Mouse (Mus musculus) cerebellum, postnatal 4 days (tissue): ENCODE data around the gene Lrrc57.
"Not testable (repeated sequence)": the region's sequence is repeated elsewhere in the genome, so short reads cannot be mapped to it uniquely, and the experiment has no call there.

Experiments
- DNase-seq, 2 experiments: peaks; one replicate each; pipeline ENCODE4 v3.0.0; 2022; ENCODE audit warnings: low spot score in 2 of 2, mixed read lengths in 1 of 2

Lrrc57 gene

DNA sequence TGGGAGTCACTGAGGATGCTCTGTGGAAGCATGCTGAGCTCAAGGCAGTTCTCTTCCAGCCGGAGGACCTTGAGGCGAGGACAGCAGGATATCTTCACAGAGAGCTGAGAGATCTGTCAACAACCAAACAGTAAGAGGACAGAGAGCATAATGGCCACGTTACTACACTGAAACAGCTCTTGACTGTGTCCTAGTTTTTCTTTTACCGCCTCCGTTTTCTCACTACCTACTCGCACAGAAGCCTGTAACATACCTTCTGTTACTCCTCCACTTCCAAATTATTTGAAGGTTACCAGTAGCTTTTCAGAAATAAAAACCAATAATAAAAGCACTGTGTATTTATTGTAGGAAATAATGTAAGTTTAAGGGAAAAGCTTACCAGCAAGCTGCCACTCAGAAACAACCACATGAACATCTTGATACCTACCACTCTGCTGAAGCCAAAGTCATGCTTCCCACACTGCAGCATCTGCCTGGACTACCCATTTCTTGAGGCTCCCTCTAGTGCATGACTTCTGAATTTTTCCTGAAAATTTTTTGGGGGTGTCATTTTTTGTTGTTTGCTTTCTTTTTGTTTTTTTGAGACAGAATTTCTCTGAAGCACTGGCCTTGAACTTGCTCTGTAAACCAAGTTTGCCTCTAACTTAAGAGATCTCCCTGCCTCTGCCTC is 3.2 kb downstream of the Lrrc57 start:
- DNase-seq, result no peak

DNA sequence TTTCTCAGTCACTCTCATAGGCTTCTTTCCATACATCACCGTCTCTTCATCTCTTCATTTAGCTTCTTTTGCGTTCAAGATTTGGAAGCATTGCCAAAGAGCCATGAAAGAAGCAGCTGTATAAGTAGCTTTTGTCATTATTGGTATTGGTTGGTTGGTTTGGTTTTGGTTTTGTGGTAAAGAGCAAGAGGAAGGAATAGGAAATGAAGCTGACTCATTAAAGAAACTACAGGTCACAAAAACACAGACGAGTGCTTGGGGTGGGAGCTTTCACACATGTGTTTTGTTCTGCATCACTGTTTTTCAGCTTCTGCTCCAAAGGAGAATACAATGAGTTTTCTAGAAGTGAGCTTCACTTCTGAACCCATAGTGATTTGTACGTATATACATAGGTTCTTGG is 9.8 kb downstream of the Lrrc57 start:
- DNase-seq, result no peak

DNA sequence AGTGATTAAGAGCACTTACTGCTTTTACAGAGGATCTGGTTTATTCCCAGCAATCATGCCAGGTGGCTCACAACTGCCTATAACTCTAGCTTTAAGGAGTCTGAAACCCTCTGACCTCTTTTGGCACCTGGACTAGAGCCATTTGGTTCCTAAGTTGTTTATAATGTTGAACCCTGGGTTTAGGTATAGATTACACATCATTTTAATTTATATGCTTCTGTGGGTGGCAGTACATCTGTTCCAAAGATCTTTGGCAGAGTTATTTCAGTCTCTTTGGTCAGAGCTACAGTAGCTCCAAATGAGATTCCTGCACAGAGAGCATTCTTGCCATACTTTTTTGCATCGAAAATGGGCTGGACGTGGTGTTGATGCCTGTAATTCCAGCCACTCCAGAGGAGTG is 11.6 kb downstream of the Lrrc57 start:
- DNase-seq, result no peak

DNA sequence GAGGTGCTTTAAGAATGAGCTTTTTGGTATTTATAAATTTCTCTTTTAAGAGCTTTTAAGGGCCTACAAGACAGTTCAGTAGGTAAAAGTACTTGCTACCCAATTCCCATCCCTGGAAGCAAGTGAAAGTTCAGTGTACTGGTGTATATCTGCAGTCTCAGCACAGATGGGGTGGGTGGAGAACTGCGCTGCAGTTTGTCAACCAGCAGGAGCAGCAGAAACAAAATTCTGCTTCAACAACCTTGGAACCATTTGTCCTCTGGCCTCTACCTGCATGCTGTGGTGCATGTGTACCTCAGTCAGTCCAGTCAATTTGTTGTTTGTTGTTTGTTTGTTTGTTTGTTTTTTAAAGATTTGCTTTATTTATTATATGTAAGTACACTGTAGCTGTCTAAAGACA is 17.1 kb downstream of the Lrrc57 start:
- no peak for DNase-seq

DNA sequence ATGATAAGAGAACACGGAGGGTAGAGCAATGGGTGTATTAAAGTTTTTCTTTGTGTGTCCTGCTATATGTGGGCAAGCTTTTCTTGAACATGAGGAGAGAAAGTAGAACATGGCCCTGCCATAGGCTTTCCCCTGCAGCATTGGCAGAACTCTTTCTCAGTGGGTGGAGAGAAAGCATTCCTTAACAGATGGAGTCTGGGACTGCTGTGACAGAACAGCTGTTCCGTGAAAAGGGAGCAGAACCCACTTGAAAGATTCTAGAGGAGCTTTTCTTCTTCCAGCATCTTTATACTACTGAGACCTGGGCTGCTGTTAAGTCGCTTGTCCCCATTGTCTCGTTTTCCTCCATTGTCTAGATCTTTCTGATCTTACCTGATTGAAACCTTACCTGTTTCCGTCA is 19.6 kb downstream of the Lrrc57 start:
- no peak for DNase-seq

DNA sequence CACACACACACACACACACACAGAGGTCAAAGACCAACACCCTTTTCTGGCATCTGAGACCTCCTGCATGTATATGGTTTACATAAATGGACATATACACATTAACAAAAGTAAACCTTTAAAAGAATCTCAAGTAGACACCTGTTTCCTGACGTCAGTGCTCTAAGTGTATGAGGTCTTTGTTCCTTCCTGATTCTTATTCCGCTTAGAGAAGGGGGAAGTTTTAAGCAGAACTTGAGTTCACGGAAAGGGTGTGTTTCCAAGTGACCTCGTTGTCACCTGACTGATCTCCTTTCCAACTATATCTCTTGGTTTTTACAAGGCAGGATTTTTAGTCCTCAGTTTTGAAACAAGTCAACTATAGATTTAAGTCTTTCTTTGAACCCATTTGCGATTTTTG is 31.0 kb downstream of the Lrrc57 start:
- DNase-seq, result no peak

DNA sequence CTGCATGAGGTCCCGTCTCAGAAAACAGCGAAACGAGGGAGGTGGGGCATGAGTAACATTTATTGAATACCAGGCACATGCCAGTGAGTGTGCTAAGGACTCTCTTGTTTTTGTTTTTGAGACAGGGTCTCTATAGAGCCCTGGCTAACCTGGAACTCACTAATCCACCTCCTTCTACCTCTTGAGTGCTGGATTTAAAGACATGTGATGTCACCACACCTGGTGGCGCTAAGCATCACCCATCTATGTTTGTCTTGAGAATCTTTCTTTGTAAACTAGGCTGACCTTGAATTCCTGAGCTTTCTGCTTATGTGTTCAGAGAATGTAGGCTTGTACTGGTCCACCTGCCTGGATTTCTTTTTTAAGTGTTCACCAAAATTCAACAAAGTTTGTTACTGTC is 31.5 kb downstream of the Lrrc57 start:
- no peak for DNase-seq

DNA sequence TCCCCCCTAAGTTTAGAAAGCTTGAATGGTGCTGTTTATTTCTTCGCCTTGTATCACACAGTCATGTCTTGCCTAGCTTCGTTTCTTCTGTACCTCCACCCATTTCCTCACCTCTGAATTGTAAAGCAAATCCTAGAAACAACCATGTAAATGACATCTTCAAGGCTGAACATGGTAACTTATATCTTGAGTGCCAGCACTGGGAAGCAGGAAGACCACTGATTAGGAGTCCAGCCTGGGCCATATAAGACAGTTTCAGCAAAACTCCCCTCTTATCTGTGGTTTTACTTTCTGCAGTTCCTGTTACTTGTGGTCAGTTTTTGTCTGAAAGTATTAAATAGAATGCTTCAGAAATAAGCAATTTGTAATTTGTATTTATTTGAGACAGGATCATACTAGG is 33.3 kb downstream of the Lrrc57 start:
- DNase-seq, result no peak

DNA sequence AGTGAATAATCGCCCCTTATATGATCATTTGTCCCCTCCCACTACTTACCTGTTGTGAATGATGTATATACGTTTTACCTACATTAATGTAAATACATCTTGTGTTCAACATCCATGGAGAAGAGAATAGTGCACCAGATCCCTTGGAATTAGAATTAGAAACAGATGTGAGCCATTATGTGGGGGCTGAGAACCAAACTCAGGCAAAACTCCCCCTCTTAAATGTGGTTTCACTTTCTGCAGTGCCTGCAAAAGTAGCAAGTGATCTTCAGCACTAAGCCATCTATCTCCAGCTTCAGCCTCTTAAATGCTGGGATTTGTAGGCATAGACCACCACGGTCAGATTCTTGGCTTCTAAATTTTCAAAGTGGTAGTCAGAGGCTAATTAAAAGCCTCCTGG is 34.2 kb downstream of the Lrrc57 start:
- no peak for DNase-seq

DNA sequence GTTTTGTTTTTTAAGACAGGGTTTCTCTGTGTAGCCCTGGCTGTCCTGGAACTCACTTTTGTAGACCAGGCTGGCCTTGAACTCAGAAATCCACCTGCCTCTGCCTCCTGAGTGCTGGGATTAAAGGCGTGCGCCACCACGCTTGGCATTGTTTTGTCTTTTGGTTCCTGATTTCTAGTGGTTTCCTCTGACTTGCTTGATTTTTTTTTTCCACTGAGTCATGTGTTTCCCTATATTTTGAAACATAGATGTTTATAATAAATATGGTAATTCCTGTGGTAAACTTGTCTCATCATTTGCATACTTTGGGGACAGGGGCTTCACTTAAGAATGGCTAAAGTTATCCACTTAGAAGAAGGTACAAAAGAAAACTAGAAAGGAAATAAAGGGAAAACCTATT is 37.2 kb downstream of the Lrrc57 start:
- not testable (repeated sequence) for DNase-seq

DNA sequence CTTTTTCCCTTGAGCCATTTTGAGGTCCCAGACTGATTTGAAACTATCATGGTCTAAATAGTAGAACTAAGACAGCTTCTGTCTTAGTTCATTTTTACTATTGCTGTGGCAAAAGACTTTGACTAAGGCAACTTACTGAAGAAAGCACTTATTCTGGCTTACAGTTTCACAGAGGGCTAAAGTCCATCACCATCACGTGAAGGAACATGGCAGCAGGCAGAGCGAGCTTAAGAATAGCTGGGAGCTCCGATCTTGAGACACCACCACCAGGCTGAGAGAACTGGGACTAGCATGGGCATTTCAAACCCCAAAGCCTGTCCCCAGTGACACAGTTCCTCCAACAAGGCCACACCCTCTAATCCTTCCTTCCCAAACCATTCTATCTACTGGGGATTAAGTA is 38.2 kb downstream of the Lrrc57 start:
- DNase-seq, result no peak

DNA sequence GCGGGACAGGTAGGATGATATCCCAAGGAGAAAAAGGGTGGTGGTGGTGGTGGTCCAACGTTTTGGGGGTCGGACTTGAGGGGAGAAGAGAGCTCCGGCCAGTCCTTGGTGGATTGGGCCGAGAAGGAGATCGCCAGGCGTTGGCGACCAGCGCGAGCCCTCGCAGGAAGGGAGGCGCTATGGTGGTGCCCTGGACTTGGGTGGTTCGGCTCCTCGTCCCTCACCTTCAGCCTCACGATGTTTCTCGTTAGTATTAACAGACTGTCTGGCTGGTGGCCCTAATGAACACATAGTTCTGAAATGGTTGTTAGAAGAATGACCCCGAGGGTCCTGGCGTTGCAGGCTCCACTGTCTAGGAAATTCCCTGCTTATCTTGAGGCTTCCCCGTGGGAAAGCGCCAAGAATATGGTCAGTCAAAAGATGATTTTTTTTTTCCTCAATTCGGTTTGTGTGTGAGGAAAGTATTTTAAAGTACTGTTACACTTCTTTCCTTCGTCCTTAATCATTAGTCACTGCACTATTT is 41.5 kb downstream of the Lrrc57 start:
- DNase-seq, result no peak

DNA sequence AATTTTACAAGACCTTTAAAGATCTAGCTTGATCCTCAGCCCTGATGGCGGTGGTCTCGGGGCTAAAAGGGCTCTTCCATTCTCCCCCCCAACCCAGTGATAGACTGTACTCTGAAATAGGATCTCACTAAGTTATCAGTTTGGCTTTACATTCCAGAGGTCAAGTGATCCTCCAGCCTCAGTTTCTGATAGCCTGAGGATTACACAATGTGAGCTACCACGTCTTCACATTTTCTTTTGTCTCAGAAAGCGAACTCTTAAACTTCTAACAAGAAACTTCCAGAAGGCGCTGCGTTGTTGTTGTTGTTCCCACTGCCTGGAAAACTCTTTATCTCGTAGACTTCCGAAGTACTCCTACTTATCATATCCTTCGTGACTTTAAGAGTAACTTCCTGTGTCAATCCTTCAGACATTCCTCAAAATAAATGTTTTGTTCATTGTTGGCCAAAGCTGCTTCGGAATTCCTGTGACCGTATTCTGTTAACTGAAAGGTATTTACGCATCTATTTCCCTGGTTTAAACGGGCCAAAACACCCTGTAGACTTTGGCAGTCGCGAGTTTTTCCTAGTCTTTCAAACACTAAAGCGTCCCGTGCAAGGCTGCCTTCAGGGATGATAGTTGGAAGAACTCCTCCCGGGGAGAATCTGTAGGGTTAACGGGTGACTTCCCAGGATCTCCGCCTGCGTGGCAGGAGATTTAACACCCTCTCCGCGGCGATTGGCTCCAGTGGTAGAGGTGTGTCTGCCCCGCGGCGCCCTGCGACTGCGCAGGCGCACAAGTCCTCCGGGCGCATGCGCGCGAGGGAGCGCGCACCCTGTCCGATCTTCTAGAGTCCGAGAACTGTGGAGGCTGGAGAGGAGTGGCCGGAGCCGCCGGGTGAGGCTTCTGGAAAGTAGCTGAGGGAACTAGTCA is 42.2 kb downstream of the Lrrc57 start, which contains the start of gene Snap23:
Snap23 (plus strand) TSS at position 786 of the 912 bp plus-strand sequence.
- peak; percentile 85 to 94 for DNase-seq

DNA sequence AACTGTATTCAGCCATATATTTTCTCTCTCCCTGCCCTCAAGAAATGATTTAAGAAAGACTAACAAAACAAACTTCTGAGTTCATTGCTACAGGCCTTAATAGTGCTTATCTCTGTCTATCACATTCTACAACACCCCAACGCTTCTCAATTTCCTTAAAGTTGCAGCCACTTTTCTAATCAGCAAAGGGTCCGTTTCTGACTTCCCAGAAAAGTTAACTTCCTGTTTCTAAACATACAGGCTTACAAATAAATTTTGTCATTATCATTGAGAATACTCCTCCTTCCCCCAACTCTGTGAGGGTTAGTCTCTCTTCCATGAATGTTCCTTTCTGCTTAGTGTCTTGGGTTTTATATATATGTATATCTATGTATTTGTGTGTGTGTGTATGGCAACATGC is 44.0 kb downstream of the Lrrc57 start:
- no peak for DNase-seq

DNA sequence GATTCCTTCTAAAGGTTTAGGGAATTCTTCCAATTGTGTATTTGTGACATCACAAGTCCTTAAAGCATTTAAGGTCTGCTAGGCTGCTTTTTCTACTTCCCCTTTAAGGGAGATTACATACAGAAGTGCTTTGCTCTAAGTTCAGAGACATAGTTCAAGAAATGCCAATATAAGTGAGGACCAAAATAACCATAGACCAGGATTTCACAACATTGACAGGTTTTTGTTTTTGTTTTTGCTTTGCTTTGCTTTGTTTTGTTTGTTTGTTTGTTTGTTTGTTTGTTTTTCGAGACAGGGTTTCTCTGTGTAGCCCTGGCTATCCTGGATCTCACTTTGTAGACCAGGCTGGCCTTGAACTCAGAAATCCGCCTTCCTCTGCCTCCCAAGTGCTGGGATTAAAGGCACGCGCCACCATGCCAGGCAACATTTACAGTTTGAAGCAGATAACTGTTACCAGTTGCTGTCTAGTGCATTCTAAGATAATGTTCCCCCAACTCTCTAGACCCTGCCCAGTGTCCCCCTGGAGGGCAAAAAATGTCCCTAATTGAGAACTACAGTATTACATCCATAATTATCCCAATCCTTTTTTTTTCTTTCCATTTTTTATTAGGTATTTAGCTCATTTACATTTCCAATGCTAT is 44.7 kb downstream of the Lrrc57 start:
- DNase-seq, result not testable (repeated sequence)

DNA sequence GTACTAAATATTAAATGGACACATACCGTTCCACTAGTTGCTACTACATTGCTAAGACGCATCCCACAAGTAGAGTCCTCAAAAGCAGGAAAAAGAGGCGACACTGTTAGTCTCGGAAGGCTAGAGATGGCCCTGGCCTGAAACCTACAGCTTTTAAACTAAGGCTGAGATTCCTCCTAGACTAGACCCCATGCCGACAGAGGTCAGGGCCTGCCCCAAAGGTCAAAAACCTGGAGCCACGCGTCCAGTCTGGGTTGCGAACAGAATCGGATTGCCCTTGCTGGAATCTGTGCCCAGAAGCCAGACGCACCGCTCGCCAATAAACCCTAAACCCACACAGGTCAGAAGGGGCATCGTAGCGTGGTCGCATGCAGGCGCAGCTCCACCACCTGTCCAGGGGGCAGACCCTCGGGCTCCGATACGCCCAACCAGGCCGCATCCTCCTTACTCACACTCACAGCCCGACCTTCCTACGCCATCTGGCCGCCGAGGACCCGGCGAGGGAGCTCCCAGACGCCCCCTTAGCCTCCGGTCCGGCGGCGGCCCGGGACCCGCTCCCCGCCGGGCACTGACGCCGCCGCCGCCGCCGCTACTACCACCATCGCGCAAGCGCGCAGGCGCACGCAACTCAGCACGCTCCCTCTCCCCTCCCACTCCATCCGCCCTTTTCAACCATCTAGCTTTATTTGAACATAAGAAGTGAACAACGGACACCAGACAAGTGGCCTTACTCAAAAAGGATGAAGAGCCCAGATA is 45.9 kb downstream of the Lrrc57 start, which contains the start of gene Zfp106:
Zfp106 (minus strand) TSS at position 609 of the 756 bp plus-strand sequence.
- peak; percentile 72 to 77 for DNase-seq

DNA sequence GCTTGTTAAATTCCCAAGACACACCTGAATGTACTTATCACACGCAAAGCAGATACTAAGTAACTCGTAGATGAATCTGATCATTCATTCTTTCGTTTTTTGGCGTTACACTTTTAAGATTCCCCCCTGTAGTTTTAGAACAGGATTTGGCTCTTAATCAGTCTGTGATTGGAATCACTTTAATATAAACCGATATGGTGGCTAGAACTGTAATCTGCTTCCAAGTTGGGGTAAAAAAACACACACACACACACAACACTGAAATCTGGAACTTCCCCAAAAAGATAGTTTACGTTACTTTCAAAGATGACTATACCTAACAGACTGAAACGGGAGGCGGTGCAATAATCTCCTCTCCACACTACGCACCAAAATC is 46.5 kb downstream of the Lrrc57 start:
- no peak for DNase-seq

DNA sequence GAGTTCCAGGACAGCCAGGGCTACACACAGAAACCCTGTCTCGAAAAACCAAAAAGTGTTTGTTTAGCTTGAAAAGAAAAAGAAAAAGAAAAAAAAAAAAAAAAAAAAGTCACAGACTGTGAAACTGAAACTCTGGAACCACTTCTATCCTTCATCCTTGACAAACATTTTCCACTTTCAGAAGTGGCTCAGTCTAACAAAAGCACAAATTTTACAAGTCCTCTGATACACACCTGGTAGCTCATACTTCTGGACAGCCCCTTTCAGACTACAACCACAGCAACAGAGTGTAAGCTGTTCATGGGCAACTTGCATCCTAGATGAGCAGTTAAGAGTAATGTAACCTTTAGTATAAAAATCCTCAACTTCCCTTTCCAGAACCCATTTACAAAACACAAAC is 47.8 kb downstream of the Lrrc57 start:
- no peak for DNase-seq

DNA sequence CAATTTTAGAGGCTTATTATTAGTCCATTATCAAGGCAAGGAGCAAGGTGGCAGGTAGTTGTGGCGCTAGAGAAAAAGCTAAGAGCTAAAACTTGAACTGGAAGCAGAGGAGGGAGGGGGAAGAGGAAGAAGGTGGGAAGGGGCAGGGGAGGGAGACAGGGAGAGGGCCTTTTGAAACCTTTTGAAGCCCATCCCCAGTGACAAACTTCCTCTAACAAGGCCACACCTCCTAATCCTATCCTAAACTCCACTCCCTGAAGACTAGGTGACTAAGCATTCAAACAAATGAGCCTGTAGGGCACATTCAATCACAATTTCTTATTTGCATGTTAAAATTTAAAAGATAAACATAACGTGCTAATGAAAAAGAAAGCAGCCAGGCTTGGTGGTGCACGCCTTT is 50.5 kb downstream of the Lrrc57 start:
- no peak for DNase-seq

DNA sequence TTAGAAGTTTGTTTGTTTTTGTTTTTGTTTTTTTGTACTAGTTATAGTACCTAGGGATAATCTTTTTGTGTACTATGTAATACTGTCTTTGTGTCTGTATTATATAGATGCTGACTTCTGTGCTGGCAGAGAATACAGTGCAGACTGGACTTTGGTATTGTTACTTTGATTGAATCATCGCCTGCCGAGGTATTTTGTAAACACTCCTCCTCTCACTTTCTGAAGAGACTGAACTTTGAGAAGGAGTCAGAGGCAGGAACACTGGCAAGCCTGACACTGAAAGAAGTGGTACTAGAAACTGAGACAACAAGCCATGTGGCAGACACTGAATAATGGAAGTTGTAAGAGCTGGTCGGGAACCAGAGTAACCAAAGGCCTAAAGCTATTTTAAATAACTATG is 52.5 kb downstream of the Lrrc57 start:
- no peak for DNase-seq
